Mouse (Mus musculus) embryonic fibroblast, embryonic 13.5 days (primary cell): Measurements from ENCODE around the gene Apol9a.

Experiments used
- CTCF ChIP-seq: IDR thresholded peaks from 2 replicates; pipeline ENCODE4 v1.5.1; 2011; ENCODE audit warnings: mild to moderate bottlenecking, control low read depth, low read length, moderate library complexity, borderline replicate concordance; ENCODE audit not compliant: insufficient read depth
- POLR2A ChIP-seq: IDR thresholded peaks from 2 replicates; pipeline ENCODE4 v1.6.1; 2011; ENCODE audit warnings: low read depth, mild to moderate bottlenecking, control low read depth, low read length, moderate library complexity

DNA sequence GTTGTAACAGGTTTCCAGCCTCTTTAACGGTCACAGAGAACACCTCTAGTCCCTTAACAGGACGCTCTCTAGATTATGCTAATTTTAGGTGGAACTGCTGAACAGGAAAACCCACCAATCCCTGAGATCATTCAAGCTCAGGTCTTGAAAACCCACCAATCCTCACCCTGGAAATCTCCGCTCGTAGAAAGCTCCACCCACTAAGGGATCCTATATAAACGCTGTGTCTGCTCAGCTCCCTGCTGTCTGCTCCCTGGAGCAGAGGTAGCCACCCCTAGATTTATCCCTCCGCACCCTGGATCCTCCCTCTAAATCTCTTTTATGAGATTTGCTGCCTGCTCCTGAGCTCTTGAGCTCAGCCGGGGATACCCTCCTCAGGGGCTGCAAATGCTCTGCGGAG, 40.3 kb downstream of the Apol9a start:
- TF ChIP-seq CTCF (no peak), POLR2A (no peak)
